28 mouse cellular contexts compared by ENCODE assay signal in the genomic region with DNA sequence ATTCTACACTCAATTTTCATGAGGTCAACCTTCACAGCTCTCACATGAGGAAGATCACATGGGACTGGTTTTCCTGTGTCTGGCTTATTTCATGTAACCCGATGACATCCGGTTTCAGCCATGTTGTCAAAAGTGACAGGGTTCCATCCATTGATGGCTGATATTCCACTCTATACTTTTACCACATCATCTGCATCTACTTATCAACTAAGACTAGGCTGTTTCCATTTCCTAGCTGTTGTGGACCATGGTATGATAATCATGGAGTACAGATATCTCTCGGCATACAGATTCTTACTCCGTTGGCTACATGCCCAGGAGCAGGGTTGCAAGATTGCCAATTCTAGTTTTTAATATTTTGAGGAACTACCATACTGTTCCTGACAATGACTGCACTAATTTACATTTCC. TPM values are rescaled to one million over a fixed set of nuclear protein-coding genes. Genes with fewer than 3 reads are reported as not detected.
DNase-seq lines count a peak whose midpoint lies in the region; ATAC-seq lines count a peak whose summit lies in the region.
"Had no signal": no experiment of that assay in that cellular context is flagged by ENCODE, and none has a peak within 500 bp of the region (broad histone marks: within the 10 kb centered on the region; RNA-seq: fewer than 3 reads in every experiment).

No protein-coding gene starts in this region.

- H3K27ac ChIP-seq in embryonic facial prominence, embryonic 14.5 days (replicated peaks; ENCODE audit: low read depth, low read length), result no peak overlapping the region
- H3K27ac ChIP-seq in embryonic facial prominence, embryonic 10.5 days (replicated peaks), result no peak overlapping the region
- H3K27ac ChIP-seq in hindbrain, embryonic 11.5 days (ENCODE audit: low read depth, low read length), result no peak overlapping the region
- H3K27ac ChIP-seq: embryonic facial prominence, embryonic 15.5 days; forebrain, embryonic 10.5 days; heart, adult 2 months; heart, embryonic 15.5 days; hindbrain, embryonic 12.5 days; intestine, embryonic 15.5 days; limb, embryonic 13.5 days; liver, embryonic 13.5 days; midbrain, embryonic 12.5 days; neural tube, embryonic 15.5 days had no signal

- DNase-seq in embryonic facial prominence, embryonic 14.5 days (ENCODE audit: low spot score), result peak; percentile 43
- DNase-seq in embryonic facial prominence, embryonic 10.5 days (ENCODE audit: low spot score), result no peak
- peak; percentile 17 for DNase-seq in lung, postnatal 10 days
- DNase-seq in lung, postnatal 14 days, result no peak
- no peak for DNase-seq in hindbrain, embryonic 11.5 days (ENCODE audit: low spot score)
- DNase-seq in layer of hippocampus, postnatal 14 days (ENCODE audit: low spot score in 2 of 2), result no peak
- DNase-seq: adrenal gland, adult 2 months; cerebellum, adult 9-11 months; gastrocnemius, postnatal 10 days; heart, adult 2 months; kidney, adult 9 months; layer of hippocampus, adult 9-11 months; liver, embryonic 13.5 days; right cerebral cortex, postnatal 25 days had no signal

- no peaks in the 10 kb centered on the region for H3K4me1 ChIP-seq in embryonic facial prominence, embryonic 14.5 days (ENCODE audit: control insufficient read depth, insufficient read depth, low read length)
- H3K4me1 ChIP-seq in embryonic facial prominence, embryonic 10.5 days, result no peaks in the 10 kb centered on the region
- H3K4me1 ChIP-seq in hindbrain, embryonic 11.5 days (replicated peaks; ENCODE audit: control insufficient read depth, insufficient read depth, low read length), result no peaks in the 10 kb centered on the region
- H3K4me1 ChIP-seq: embryonic facial prominence, embryonic 15.5 days; forebrain, embryonic 10.5 days; hindbrain, embryonic 12.5 days; liver, embryonic 13.5 days; midbrain, embryonic 12.5 days had no signal

- no peak for ATAC-seq in embryonic facial prominence, embryonic 14.5 days (ENCODE audit: low read depth)
- ATAC-seq in common myeloid progenitor, adult 5-6 weeks (replicated peaks; ENCODE audit: low read depth, poor library complexity, severe bottlenecking), result peak; percentile 91
- peak; percentile 98 for ATAC-seq in megakaryocyte-erythroid progenitor cell, adult 5-6 weeks (replicated peaks; ENCODE audit: low FRiP score, low TSS enrichment, poor library complexity, severe bottlenecking)
- no peak for ATAC-seq in hindbrain, embryonic 11.5 days (ENCODE audit: low FRiP score)
- ATAC-seq: intestine, embryonic 15.5 days had no signal

- no peaks in the 10 kb centered on the region for H3K27me3 ChIP-seq in embryonic facial prominence, embryonic 14.5 days (replicated peaks; ENCODE audit: control insufficient read depth, insufficient read depth, low read length)
- no peaks in the 10 kb centered on the region for H3K27me3 ChIP-seq in embryonic facial prominence, embryonic 10.5 days (replicated peaks; ENCODE audit: low read depth, poor library complexity, severe bottlenecking)
- no peaks in the 10 kb centered on the region for H3K27me3 ChIP-seq in hindbrain, embryonic 11.5 days (ENCODE audit: control insufficient read depth, insufficient read depth, low read length)
- H3K27me3 ChIP-seq: heart, embryonic 15.5 days; hindbrain, embryonic 12.5 days; intestine, embryonic 15.5 days; liver, embryonic 13.5 days; midbrain, embryonic 12.5 days; neural tube, embryonic 15.5 days had no signal

- no peaks in the 10 kb centered on the region for H3K9me3 ChIP-seq in embryonic facial prominence, embryonic 14.5 days (ENCODE audit: control insufficient read depth, low read length)
- no peaks in the 10 kb centered on the region for H3K9me3 ChIP-seq in embryonic facial prominence, embryonic 10.5 days
- H3K9me3 ChIP-seq in hindbrain, embryonic 11.5 days (ENCODE audit: control insufficient read depth, low read length), result no peaks in the 10 kb centered on the region
- H3K9me3 ChIP-seq: embryonic facial prominence, embryonic 15.5 days; forebrain, embryonic 10.5 days; heart, embryonic 15.5 days; hindbrain, embryonic 12.5 days; intestine, embryonic 15.5 days; limb, embryonic 13.5 days; liver, embryonic 13.5 days; midbrain, embryonic 12.5 days; neural tube, embryonic 15.5 days had no signal

- no peak overlapping the region for H3K9ac ChIP-seq in embryonic facial prominence, embryonic 14.5 days (ENCODE audit: low read depth, low read length)
- H3K9ac ChIP-seq in hindbrain, embryonic 11.5 days (ENCODE audit: low read depth, low read length), result no peak overlapping the region
- H3K9ac ChIP-seq: embryonic facial prominence, embryonic 15.5 days; heart, embryonic 15.5 days; hindbrain, embryonic 12.5 days; intestine, embryonic 15.5 days; limb, embryonic 13.5 days; liver, embryonic 13.5 days; midbrain, embryonic 12.5 days; neural tube, embryonic 15.5 days had no signal

- H3K36me3 ChIP-seq in embryonic facial prominence, embryonic 14.5 days (ENCODE audit: control insufficient read depth, insufficient read depth, low read length), result no peaks in the 10 kb centered on the region
- H3K36me3 ChIP-seq in embryonic facial prominence, embryonic 10.5 days (replicated peaks), result no peaks in the 10 kb centered on the region
- H3K36me3 ChIP-seq in hindbrain, embryonic 11.5 days (ENCODE audit: control insufficient read depth, insufficient read depth, low read length), result no peaks in the 10 kb centered on the region
- H3K36me3 ChIP-seq: embryonic facial prominence, embryonic 15.5 days; forebrain, embryonic 10.5 days; heart, embryonic 15.5 days; hindbrain, embryonic 12.5 days; intestine, embryonic 15.5 days; limb, embryonic 13.5 days; liver, embryonic 13.5 days; midbrain, embryonic 12.5 days; neural tube, embryonic 15.5 days had no signal

- no peak overlapping the region for H3K4me2 ChIP-seq in embryonic facial prominence, embryonic 14.5 days (ENCODE audit: low read depth, low read length)
- H3K4me2 ChIP-seq in hindbrain, embryonic 11.5 days (replicated peaks; ENCODE audit: low read depth, low read length), result no peak overlapping the region
- H3K4me2 ChIP-seq: embryonic facial prominence, embryonic 15.5 days; heart, embryonic 15.5 days; hindbrain, embryonic 12.5 days; intestine, embryonic 15.5 days; limb, embryonic 13.5 days; liver, embryonic 13.5 days; midbrain, embryonic 12.5 days; neural tube, embryonic 15.5 days had no signal

- 73% methylated on average over 4 of the region's 4 CpGs for WGBS in embryonic facial prominence, embryonic 14.5 days
- WGBS in embryonic facial prominence, embryonic 10.5 days, result 94% methylated on average over 4 of the region's 4 CpGs
- WGBS in hindbrain, embryonic 11.5 days, result 95% methylated on average over 4 of the region's 4 CpGs

- H3K4me3 ChIP-seq in embryonic facial prominence, embryonic 14.5 days (ENCODE audit: low read depth, low read length), result no peak overlapping the region
- no peak overlapping the region for H3K4me3 ChIP-seq in embryonic facial prominence, embryonic 10.5 days
- no peak overlapping the region for H3K4me3 ChIP-seq in hindbrain, embryonic 11.5 days (ENCODE audit: low read depth, low read length)
- H3K4me3 ChIP-seq: embryonic facial prominence, embryonic 15.5 days; forebrain, embryonic 10.5 days; heart, adult 2 months; heart, embryonic 15.5 days; hindbrain, embryonic 12.5 days; intestine, embryonic 15.5 days; limb, embryonic 13.5 days; liver, embryonic 13.5 days; midbrain, embryonic 12.5 days; myocyte; neural tube, embryonic 15.5 days had no signal

RNA-seq across cellular contexts. Expression of gene Gm17268, which starts 3.3 kb away (rescaled TPM):
- polyA plus RNA-seq in embryonic facial prominence, embryonic 14.5 days (2014; fragmentation: Nextera tagmentation; extraction: Ambion mirVana), result not detected in 2 replicates
- polyA plus RNA-seq in embryonic facial prominence, embryonic 10.5 days (2016; fragmentation: Nextera tagmentation; extraction: Ambion mirVana), result not detected in 2 replicates
- total RNA-seq in common myeloid progenitor, adult 5-6 weeks (2017), result not detected in 2 replicates
- not detected in 2 replicates for total RNA-seq in megakaryocyte-erythroid progenitor cell, adult 5-6 weeks (2014; fragmentation: Nextera tagmentation)
- total RNA-seq in megakaryocyte-erythroid progenitor cell, adult 5-6 weeks (2017), result not detected in 2 replicates
- not detected in 2 replicates for polyA plus RNA-seq in hindbrain, embryonic 11.5 days (2014; fragmentation: Nextera tagmentation; extraction: Ambion mirVana)
- total RNA-seq in layer of hippocampus, postnatal 14 days (2021), result not detected
- total RNA-seq: adrenal gland, adult 2 months; gastrocnemius, postnatal 10 days; heart, adult 2 months; left cerebral cortex, postnatal 10 days had no signal
- polyA plus RNA-seq: adrenal gland, adult 2 months; brain, embryonic 14.5 days; embryonic facial prominence, embryonic 15.5 days; forebrain, embryonic 10.5 days; heart, adult 2 months; heart, embryonic 15.5 days; hindbrain, embryonic 12.5 days; intestine, embryonic 15.5 days; limb, embryonic 13.5 days; liver, embryonic 13.5 days; lung, embryonic 16.5 days; midbrain, embryonic 12.5 days; myocyte; neural tube, embryonic 15.5 days had no signal

RNA-seq across cellular contexts. Expression of gene Ccl7, which starts 3.8 kb away (rescaled TPM):
- 5.3 and 6.3 TPM in 2 replicates for polyA plus RNA-seq in embryonic facial prominence, embryonic 14.5 days (2014; fragmentation: Nextera tagmentation; extraction: Ambion mirVana)
- polyA plus RNA-seq in embryonic facial prominence, embryonic 10.5 days (2016; fragmentation: Nextera tagmentation; extraction: Ambion mirVana), result 0.19 TPM in 1 of 2 replicates, not detected in the other
- total RNA-seq in common myeloid progenitor, adult 5-6 weeks (2017), result not detected in 2 replicates
- not detected in 2 replicates for total RNA-seq in megakaryocyte-erythroid progenitor cell, adult 5-6 weeks (2014; fragmentation: Nextera tagmentation)
- total RNA-seq in megakaryocyte-erythroid progenitor cell, adult 5-6 weeks (2017), result not detected in 2 replicates
- 1.0 TPM in 1 of 2 replicates, not detected in the other for polyA plus RNA-seq in hindbrain, embryonic 11.5 days (2014; fragmentation: Nextera tagmentation; extraction: Ambion mirVana)
- total RNA-seq in layer of hippocampus, postnatal 14 days (2021), result not detected
- total RNA-seq: left cerebral cortex, postnatal 10 days had no signal

RNA-seq across cellular contexts. Expression of gene Ccl2, which starts 6.3 kb away (rescaled TPM):
- polyA plus RNA-seq in embryonic facial prominence, embryonic 14.5 days (2014; fragmentation: Nextera tagmentation; extraction: Ambion mirVana), result 6.6 and 9.8 TPM in 2 replicates
- 0.26 TPM in 1 of 2 replicates, not detected in the other for polyA plus RNA-seq in embryonic facial prominence, embryonic 10.5 days (2016; fragmentation: Nextera tagmentation; extraction: Ambion mirVana)
- 2.1 TPM in 1 of 2 replicates, not detected in the other for total RNA-seq in common myeloid progenitor, adult 5-6 weeks (2017)
- total RNA-seq in megakaryocyte-erythroid progenitor cell, adult 5-6 weeks (2014; fragmentation: Nextera tagmentation), result not detected in 2 replicates
- total RNA-seq in megakaryocyte-erythroid progenitor cell, adult 5-6 weeks (2017), result 0.99 TPM in 1 of 2 replicates, not detected in the other
- 2.3 and 2.4 TPM in 2 replicates for polyA plus RNA-seq in hindbrain, embryonic 11.5 days (2014; fragmentation: Nextera tagmentation; extraction: Ambion mirVana)
- total RNA-seq in layer of hippocampus, postnatal 14 days (2021), result not detected
- total RNA-seq: left cerebral cortex, postnatal 10 days had no signal

RNA-seq across cellular contexts. Expression of gene Ccl11, which starts 15.9 kb away (rescaled TPM):
- polyA plus RNA-seq in embryonic facial prominence, embryonic 14.5 days (2014; fragmentation: Nextera tagmentation; extraction: Ambion mirVana), result 5.8 and 6.3 TPM in 2 replicates
- not detected in 2 replicates for polyA plus RNA-seq in embryonic facial prominence, embryonic 10.5 days (2016; fragmentation: Nextera tagmentation; extraction: Ambion mirVana)
- not detected in 2 replicates for total RNA-seq in common myeloid progenitor, adult 5-6 weeks (2017)
- not detected in 2 replicates for total RNA-seq in megakaryocyte-erythroid progenitor cell, adult 5-6 weeks (2014; fragmentation: Nextera tagmentation)
- not detected in 2 replicates for total RNA-seq in megakaryocyte-erythroid progenitor cell, adult 5-6 weeks (2017)
- polyA plus RNA-seq in hindbrain, embryonic 11.5 days (2014; fragmentation: Nextera tagmentation; extraction: Ambion mirVana), result not detected in 2 replicates
- under 1 TPM; 0.83 to 0.95 TPM for total RNA-seq in layer of hippocampus, postnatal 14 days (2021)
- polyA plus RNA-seq: forebrain, embryonic 10.5 days; midbrain, embryonic 12.5 days; myocyte had no signal

RNA-seq across cellular contexts. Expression of gene Ccl12, which starts 60.0 kb away (rescaled TPM):
- 5.9 and 7.1 TPM in 2 replicates for polyA plus RNA-seq in embryonic facial prominence, embryonic 14.5 days (2014; fragmentation: Nextera tagmentation; extraction: Ambion mirVana)
- polyA plus RNA-seq in embryonic facial prominence, embryonic 10.5 days (2016; fragmentation: Nextera tagmentation; extraction: Ambion mirVana), result 1.2 TPM in 1 of 2 replicates, not detected in the other
- not detected in 2 replicates for total RNA-seq in common myeloid progenitor, adult 5-6 weeks (2017)
- not detected in 2 replicates for total RNA-seq in megakaryocyte-erythroid progenitor cell, adult 5-6 weeks (2014; fragmentation: Nextera tagmentation)
- not detected in 2 replicates for total RNA-seq in megakaryocyte-erythroid progenitor cell, adult 5-6 weeks (2017)
- polyA plus RNA-seq in hindbrain, embryonic 11.5 days (2014; fragmentation: Nextera tagmentation; extraction: Ambion mirVana), result 1.1 and 1.2 TPM in 2 replicates
- total RNA-seq in layer of hippocampus, postnatal 14 days (2021), result not detected
- total RNA-seq: adrenal gland, adult 2 months; left cerebral cortex, postnatal 10 days had no signal
- polyA plus RNA-seq: myocyte had no signal

Comparison
In these comparisons a context has a peak if more than half of its experiments do, and no peak if none do; other contexts are left out.
1. DNase-seq: peak in embryonic facial prominence, embryonic 14.5 days (single experiment) and lung, postnatal 10 days (single experiment); none in embryonic facial prominence, embryonic 10.5 days (single experiment), lung, postnatal 14 days (single experiment), hindbrain, embryonic 11.5 days (single experiment) and layer of hippocampus, postnatal 14 days (0 of 2).
2. ATAC-seq: peak in common myeloid progenitor, adult 5-6 weeks (single experiment) and megakaryocyte-erythroid progenitor cell, adult 5-6 weeks (single experiment); none in embryonic facial prominence, embryonic 14.5 days (single experiment) and hindbrain, embryonic 11.5 days (single experiment).